Mouse (Mus musculus): ENCODE measurements at regions not wholly inside any gene's neighbourhood (a gene's known extent, or its start where the extent isn't known, plus 50 kb on each side); places are given as distances from the start of the nearest gene placed in this dataset.

DNA sequence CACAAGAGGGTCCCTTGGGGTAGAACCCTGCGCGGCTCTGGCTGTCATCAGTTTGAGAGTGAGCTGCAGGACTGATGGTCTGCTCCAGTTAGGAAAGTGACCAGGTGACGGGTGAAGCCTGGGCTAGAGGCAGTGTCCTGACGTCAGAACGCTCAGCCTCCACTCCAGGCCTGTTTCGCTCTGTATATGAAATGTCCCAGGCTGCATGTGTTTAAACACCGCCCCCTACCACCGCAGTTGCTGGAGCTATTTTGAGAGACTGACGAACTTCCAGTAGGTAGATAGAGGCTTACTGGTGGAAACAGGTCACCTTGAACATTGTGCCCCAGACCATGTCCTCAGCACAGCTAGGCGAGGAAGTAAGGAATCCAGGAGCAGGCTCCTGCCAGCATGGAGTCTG lies 54.2 kb upstream of the Plcz1 start:
- no peak for DNase-seq (ENCODE audit: low spot score in 2 of 2)
